Mouse (Mus musculus) brain, adult 2 months (tissue): Measurements from ENCODE around the gene BC048403.
A peak's percentile ranks its signal among the peaks of the same experiment; 100 is the strongest.

Experiments used
- DNase-seq: peaks from one replicate; pipeline ENCODE4 v3.0.0; 2011; ENCODE audit warnings: low read depth, low spot score

The BC048403 gene

GRCm38 (mm10) chr10:121739548-121740505 is at the start of gene BC048403:
TSS of gene BC048403 (plus strand) at chr10:121739937.
- peak; percentile 91 for DNase-seq

GRCm38 (mm10) chr10:121692944-121693579 is 46.7 kb upstream of the BC048403 start:
- DNase-seq, result peak; percentile 21

- DNase-seq, result no peak
Measured at GRCm38 (mm10) chr10:121694567-121694966, 45.2 kb upstream of the BC048403 start.

GRCm38 (mm10) chr10:121701296-121702248 is 38.2 kb upstream of the BC048403 start:
- DNase-seq, result peak; percentile 71

GRCm38 (mm10) chr10:121703619-121704018 is 36.1 kb upstream of the BC048403 start:
- peak; percentile 16 for DNase-seq

- no peak for DNase-seq
Measured at GRCm38 (mm10) chr10:121704871-121705270, 34.9 kb upstream of the BC048403 start.

GRCm38 (mm10) chr10:121705399-121706163 is 34.2 kb upstream of the BC048403 start:
- DNase-seq, result peak; percentile 19

GRCm38 (mm10) chr10:121716862-121717261 is 22.9 kb upstream of the BC048403 start:
- no peak for DNase-seq

GRCm38 (mm10) chr10:121718896-121719585 is 20.7 kb upstream of the BC048403 start:
- no peak for DNase-seq

- DNase-seq, result no peak
Measured at GRCm38 (mm10) chr10:121720701-121721100, 19.0 kb upstream of the BC048403 start.

GRCm38 (mm10) chr10:121726505-121726904 is 13.2 kb upstream of the BC048403 start:
- DNase-seq, result no peak

GRCm38 (mm10) chr10:121727151-121727550 is 12.6 kb upstream of the BC048403 start:
- DNase-seq, result no peak

- DNase-seq, result no peak
Measured at GRCm38 (mm10) chr10:121728226-121728625, 11.5 kb upstream of the BC048403 start.

GRCm38 (mm10) chr10:121731048-121731725 is 8.6 kb upstream of the BC048403 start:
- no peak for DNase-seq

GRCm38 (mm10) chr10:121732542-121732941 is 7.2 kb upstream of the BC048403 start:
- peak; percentile 16 for DNase-seq

GRCm38 (mm10) chr10:121737256-121737655 is 2.5 kb upstream of the BC048403 start:
- no peak for DNase-seq

- DNase-seq, result no peak
Measured at GRCm38 (mm10) chr10:121742336-121742735, 2.6 kb downstream of the BC048403 start.

GRCm38 (mm10) chr10:121750175-121750574 is 10.4 kb downstream of the BC048403 start:
- peak; percentile 89 for DNase-seq

- DNase-seq, result no peak
Measured at GRCm38 (mm10) chr10:121754237-121754636, 14.5 kb downstream of the BC048403 start.

- DNase-seq, result no peak
Measured at GRCm38 (mm10) chr10:121755822-121756221, 16.1 kb downstream of the BC048403 start.
